Mouse (Mus musculus): ENCODE measurements at regions not wholly inside any gene's neighbourhood (a gene's known extent, or its start where the extent isn't known, plus 50 kb on each side); places are given as distances from the start of the nearest gene placed in this dataset.

DNA sequence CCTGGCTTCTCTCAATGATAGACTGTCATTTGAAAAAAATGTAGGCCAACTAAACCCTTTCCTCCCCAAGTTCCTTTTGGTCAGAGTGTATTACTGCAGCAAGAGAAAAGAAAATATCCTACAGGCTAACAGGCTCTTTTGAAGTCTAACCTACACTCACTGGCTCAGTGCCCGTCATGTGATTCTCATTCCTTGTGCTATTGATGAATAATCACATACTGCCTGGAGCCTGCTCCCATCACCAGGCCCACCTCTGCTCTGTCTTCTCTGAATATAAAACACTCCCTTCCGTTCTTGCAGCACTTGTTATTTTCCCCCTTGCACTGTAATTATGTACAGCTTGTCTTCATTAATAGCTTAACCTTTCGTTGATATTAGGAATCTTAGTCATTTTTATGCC, 809.7 kb downstream of the Dpp10 start:
- 52% methylated on average over 3 of the region's 3 CpGs for WGBS
- Histone ChIP-seq H3K36me3 (ENCODE audit: control insufficient read depth, insufficient read depth, low read length) (no peaks in the 10 kb centered on the region), H3K4me2 (ENCODE audit: low read depth, low read length) (no peak overlapping the region), H3K27me3 (replicated peaks; ENCODE audit: control insufficient read depth, insufficient read depth, low read length) (no peaks in the 10 kb centered on the region), H3K27ac (replicated peaks; ENCODE audit: low read depth, low read length) (no peak overlapping the region), H3K4me1 (ENCODE audit: control insufficient read depth, insufficient read depth, low read length) (no peaks in the 10 kb centered on the region), H3K9ac (ENCODE audit: low read depth, low read length) (no peak overlapping the region), H3K4me3 (ENCODE audit: low read depth, low read length) (no peak overlapping the region), H3K9me3 (ENCODE audit: control insufficient read depth, low read length) (no peaks in the 10 kb centered on the region)
- ATAC-seq (ENCODE audit: low read depth), result no peak
- DNase-seq (ENCODE audit: low spot score), result peak; percentile 19

DNA sequence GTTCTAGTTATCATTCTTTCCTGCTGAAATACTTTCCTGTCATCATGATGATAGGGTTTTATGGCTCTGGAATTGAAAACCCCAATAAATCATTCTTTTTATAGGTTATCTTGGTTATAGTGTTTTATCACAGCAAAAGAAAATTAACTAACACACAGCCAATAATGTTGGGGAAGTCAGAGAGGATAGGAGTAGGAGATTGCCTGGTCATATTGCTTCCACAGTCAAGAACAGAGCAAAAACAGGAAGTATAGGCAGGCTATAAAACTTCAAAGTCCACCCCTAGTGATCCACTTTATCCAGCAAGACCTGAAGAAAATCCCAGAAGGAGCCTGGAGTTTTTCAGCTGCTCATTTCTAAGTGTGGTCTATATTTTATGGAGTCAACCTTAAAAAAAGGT, 824.4 kb downstream of the Dpp10 start:
- Histone ChIP-seq H3K4me2 (ENCODE audit: low read depth, low read length) (no peak overlapping the region), H3K9me3 (ENCODE audit: control insufficient read depth, low read length) (no peaks in the 10 kb centered on the region), H3K9ac (ENCODE audit: low read depth, low read length) (no peak overlapping the region), H3K4me1 (ENCODE audit: control insufficient read depth, insufficient read depth, low read length) (no peaks in the 10 kb centered on the region), H3K27ac (replicated peaks; ENCODE audit: low read depth, low read length) (no peak overlapping the region), H3K36me3 (ENCODE audit: control insufficient read depth, insufficient read depth, low read length) (no peaks in the 10 kb centered on the region), H3K4me3 (ENCODE audit: low read depth, low read length) (no peak overlapping the region), H3K27me3 (replicated peaks; ENCODE audit: control insufficient read depth, insufficient read depth, low read length) (no peaks in the 10 kb centered on the region)
- DNase-seq (ENCODE audit: low spot score), result no peak
- no peak for ATAC-seq (ENCODE audit: low read depth)

DNA sequence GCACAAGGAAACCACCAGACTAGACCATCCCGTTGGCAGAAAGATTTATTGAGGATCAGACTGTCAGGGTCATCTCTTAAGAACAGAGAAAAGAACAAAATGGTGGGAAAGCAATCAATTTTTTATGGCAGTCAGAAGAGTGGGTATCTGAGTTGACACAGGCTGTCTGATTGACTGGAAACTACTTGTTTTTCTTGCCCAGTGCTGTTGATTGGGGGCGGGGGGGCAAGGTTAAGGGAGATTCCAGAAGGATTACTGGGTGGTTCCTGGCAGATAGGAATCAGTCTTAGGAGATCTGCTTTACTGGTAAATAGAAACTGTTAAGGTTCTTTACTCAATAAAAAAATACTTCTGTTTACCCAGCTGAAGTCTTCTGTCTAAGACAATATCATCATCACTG, 824.9 kb downstream of the Dpp10 start:
- Histone ChIP-seq H3K27me3 (replicated peaks; ENCODE audit: control insufficient read depth, insufficient read depth, low read length) (no peaks in the 10 kb centered on the region), H3K36me3 (ENCODE audit: control insufficient read depth, insufficient read depth, low read length) (no peaks in the 10 kb centered on the region), H3K4me2 (ENCODE audit: low read depth, low read length) (no peak overlapping the region), H3K4me1 (ENCODE audit: control insufficient read depth, insufficient read depth, low read length) (no peaks in the 10 kb centered on the region), H3K9me3 (ENCODE audit: control insufficient read depth, low read length) (no peaks in the 10 kb centered on the region), H3K9ac (ENCODE audit: low read depth, low read length) (no peak overlapping the region), H3K27ac (replicated peaks; ENCODE audit: low read depth, low read length) (no peak overlapping the region), H3K4me3 (ENCODE audit: low read depth, low read length) (no peak overlapping the region)
- WGBS, result 62% methylated on average over 2 of the region's 2 CpGs
- DNase-seq (ENCODE audit: low spot score), result no peak
- no peak for ATAC-seq (ENCODE audit: low read depth)
